8 mouse cellular contexts compared by ENCODE assay signal in genomic region chr10:18917120-18917616, GRCm38 (mm10).
DNase-seq lines count a peak whose midpoint lies in the region; ATAC-seq and TF ChIP-seq lines count a peak whose summit lies in the region.

No protein-coding gene starts in this region.

- H3K36me3 ChIP-seq in kidney, embryonic 16.5 days (ENCODE audit: insufficient read depth, low read length), result no peaks in the 10 kb centered on the region

- intact Hi-C loops in left cerebral cortex, adult 2 months (cut with DNase I), result loop anchor here (1.0 to 5.0 kb wide), 3 partner anchors 95 to 601 kb away; no protein-coding TSS in a partner anchor

- peak; percentile 15 for DNase-seq in adrenal gland, postnatal 10 days
- no peak for DNase-seq in adrenal gland, postnatal 4 days (ENCODE audit: low spot score in 2 of 2)
- DNase-seq in left cerebral cortex, adult 2 months (ENCODE audit: extremely low spot score in 1 of 2, low spot score in 2 of 2), result no peak
- no peak for DNase-seq in left cerebral cortex, adult 11 months (ENCODE audit: low spot score)
- DNase-seq in brain, embryonic 14.5 days (ENCODE audit: low read depth), result peak; percentile 60
- no peak for DNase-seq in testis, postnatal 10 days (ENCODE audit: low spot score)

- H3K27ac ChIP-seq in left cerebral cortex, adult 2 months, result no peak overlapping the region
- H3K27ac ChIP-seq in kidney, embryonic 16.5 days (ENCODE audit: low read length), result no peak overlapping the region

- WGBS in kidney, embryonic 16.5 days, result 41% methylated on average over 6 of the region's 6 CpGs

- peak; percentile 49; the same call in 1 of the 2 replicates for ATAC-seq in kidney, embryonic 16.5 days (ENCODE audit: low FRiP score, low TSS enrichment)
- ATAC-seq in neutrophil, adult 5-6 weeks (ENCODE audit: extremely low read depth, insufficient number of reproducible peaks, low FRiP score, poor library complexity, severe bottlenecking), result peak; percentile 76

- H3K9ac ChIP-seq in kidney, embryonic 16.5 days (replicated peaks; ENCODE audit: low read length), result no peak overlapping the region

- H3K4me3 ChIP-seq in left cerebral cortex, adult 2 months, result no peak overlapping the region
- no peak overlapping the region for H3K4me3 ChIP-seq in kidney, embryonic 16.5 days (ENCODE audit: low read length)

- H3K9me3 ChIP-seq in kidney, embryonic 16.5 days (ENCODE audit: low read length), result no peaks in the 10 kb centered on the region

- no peak for TF ChIP-seq POLR2A in brain, embryonic 14.5 days (IDR thresholded peaks at IDR 0.05; ENCODE audit: borderline replicate concordance, extremely low read depth, insufficient read depth, insufficient read length, poor library complexity, severe bottlenecking)

- no peaks in the 10 kb centered on the region for H3K4me1 ChIP-seq in kidney, embryonic 16.5 days (ENCODE audit: insufficient read depth, low read length)

- H3K27me3 ChIP-seq in kidney, embryonic 16.5 days (ENCODE audit: insufficient read depth, low read length), result no peaks in the 10 kb centered on the region

- peak; percentile 59 for TF ChIP-seq CTCF in left cerebral cortex, adult 2 months (IDR thresholded peaks at IDR 0.05)
- TF ChIP-seq CTCF in brain, embryonic 14.5 days (IDR thresholded peaks at IDR 0.05; ENCODE audit: borderline replicate concordance, extremely low read depth, insufficient read depth, insufficient read length), result peak; percentile 30; the same call in 1 of the 2 replicates

- H3K4me2 ChIP-seq in kidney, embryonic 16.5 days (replicated peaks; ENCODE audit: low read depth, low read length), result 0 out of 2 replicates have a peak overlapping the region, but pooled peaks have one; percentile 10

Comparison
In these comparisons a context has a peak if more than half of its experiments do, and no peak if none do; other contexts are left out.
1. DNase-seq: peak in adrenal gland, postnatal 10 days (single experiment) and brain, embryonic 14.5 days (single experiment); none in adrenal gland, postnatal 4 days (0 of 2), left cerebral cortex, adult 2 months (0 of 2), left cerebral cortex, adult 11 months (single experiment) and testis, postnatal 10 days (single experiment).